Mouse (Mus musculus) neural tube, embryonic 12.5 days (tissue): Measurements from ENCODE around the gene Gpr176. TPM values are rescaled to one million over a fixed set of nuclear protein-coding genes. Genes with fewer than 3 reads are reported as not detected.

Experiments used
- ATAC-seq: fragments of 200-750 bp; cut with Nextera tagmentation; 2 replicates; pipeline ENCODE4 v1.8.0; 2017; ENCODE audit warnings: low read depth, mild to moderate bottlenecking, moderate TSS enrichment, moderate library complexity; ENCODE audit not compliant: low FRiP score
- H3K27ac ChIP-seq: fragments of 300-500 bp; sonication (generic); 2 replicates; pipeline ENCODE4 v1.5.1; 2016
- H3K27me3 ChIP-seq: fragments of 300-500 bp; sonication (generic); replicated peaks from 2 replicates; pipeline ENCODE4 v1.6.1; 2016; ENCODE audit warnings: mild to moderate bottlenecking
- H3K36me3 ChIP-seq: fragments of 300-500 bp; sonication (generic); 2 replicates; pipeline ENCODE4 v1.6.1; 2016; ENCODE audit warnings: mild to moderate bottlenecking
- H3K4me1 ChIP-seq: fragments of 300-500 bp; sonication (generic); 2 replicates; pipeline ENCODE4 v1.6.1; 2016
- H3K4me2 ChIP-seq: fragments of 300-500 bp; sonication (generic); replicated peaks from 2 replicates; pipeline ENCODE4 v1.6.1; 2016; ENCODE audit warnings: mild to moderate bottlenecking
- H3K4me3 ChIP-seq: fragments of 300-500 bp; sonication (generic); 2 replicates; pipeline ENCODE4 v1.5.1; 2016
- H3K9ac ChIP-seq: fragments of 300-500 bp; sonication (generic); 2 replicates; pipeline ENCODE4 v1.6.1; 2016; ENCODE audit warnings: mild to moderate bottlenecking
- H3K9me3 ChIP-seq: fragments of 300-500 bp; sonication (generic); 2 replicates; pipeline ENCODE4 v1.6.1; 2016; ENCODE audit warnings: mild to moderate bottlenecking
- WGBS: fragments of 180-500 bp; shearing (Covaris S2); methylation state at CpG from one replicate; pipeline ENCODE4 v1.1.7; 2016; 5-methylcytosine and 5-hydroxymethylcytosine counted together
- microRNA-seq: library from miRNA; unstranded; fragments of <30 nt; microRNA quantifications from one replicate; pipeline ENCODE4, GENCODE M21; 2017
- polyA plus RNA-seq: library from polyadenylated mRNA; unstranded; fragments of >200 nt; fragmentation: Nextera tagmentation; extraction: Ambion mirVana; gene quantifications from 2 replicates; pipeline ENCODE4 v1.2.1, GENCODE M21; 2016

Gpr176 gene
- polyA plus RNA-seq, 1 experiment from 2014 or later: 2.3 TPM

- Histone ChIP-seq H3K27me3 (no peaks in the 10 kb centered on the region), H3K36me3 (no peaks in the 10 kb centered on the region), H3K27ac (no peak overlapping the region), H3K4me3 (no peak overlapping the region), H3K9ac (no peak overlapping the region), H3K4me1 (peaks cover 8% of the 10 kb centered on the region; the same call in 1 of the 2 replicates), H3K9me3 (no peaks in the 10 kb centered on the region), H3K4me2 (no peak overlapping the region)
- peak; percentile 31; the same call in 1 of the 2 replicates for ATAC-seq
- 12% methylated on average over 8 of the region's 8 CpGs for WGBS
Observed at GRCm38 (mm10) chr2:118254516-118254915, 118.7 kb downstream of the Gpr176 start.

GRCm38 (mm10) chr2:118248966-118249365 is 124.3 kb downstream of the Gpr176 start:
- Histone ChIP-seq H3K9ac (no peak overlapping the region), H3K36me3 (no peaks in the 10 kb centered on the region), H3K4me1 (no peaks in the 10 kb centered on the region), H3K27me3 (no peaks in the 10 kb centered on the region), H3K9me3 (no peaks in the 10 kb centered on the region), H3K4me2 (no peak overlapping the region), H3K27ac (no peak overlapping the region), H3K4me3 (no peak overlapping the region)
- ATAC-seq: no peak
- 84% methylated on average over 12 of the region's 12 CpGs for WGBS

GRCm38 (mm10) chr2:118248016-118248415 is 125.2 kb downstream of the Gpr176 start:
- no peak for ATAC-seq
- WGBS: 52% methylated on average over 2 of the region's 2 CpGs

GRCm38 (mm10) chr2:118245914-118246313 is 127.3 kb downstream of the Gpr176 start:
- H3K9me3 ChIP-seq: no peaks in the 10 kb centered on the region
- no peak overlapping the region for H3K9ac ChIP-seq
- H3K4me3 ChIP-seq: no peak overlapping the region
- no peak overlapping the region for H3K4me2 ChIP-seq
- 13% methylated on average over 10 of the region's 10 CpGs for WGBS
- no peak overlapping the region for H3K27ac ChIP-seq
- H3K36me3 ChIP-seq: no peaks in the 10 kb centered on the region
- H3K4me1 ChIP-seq: no peaks in the 10 kb centered on the region
- peak; percentile 70; the same call in 1 of the 2 replicates for ATAC-seq
- H3K27me3 ChIP-seq: no peaks in the 10 kb centered on the region

More at GRCm38 (mm10) chr2:118248016-118248415, 125.2 kb downstream of the Gpr176 start:
- Histone ChIP-seq H3K4me1 (no peaks in the 10 kb centered on the region), H3K9me3 (no peaks in the 10 kb centered on the region), H3K9ac (no peak overlapping the region), H3K36me3 (no peaks in the 10 kb centered on the region), H3K4me2 (no peak overlapping the region), H3K27me3 (no peaks in the 10 kb centered on the region), H3K4me3 (no peak overlapping the region), H3K27ac (no peak overlapping the region)

GRCm38 (mm10) chr2:118236196-118236595 is 137.0 kb downstream of the Gpr176 start:
- Histone ChIP-seq H3K27ac (no peak overlapping the region), H3K27me3 (no peaks in the 10 kb centered on the region), H3K4me1 (no peaks in the 10 kb centered on the region), H3K4me2 (no peak overlapping the region), H3K4me3 (no peak overlapping the region), H3K9me3 (no peaks in the 10 kb centered on the region), H3K9ac (no peak overlapping the region), H3K36me3 (no peaks in the 10 kb centered on the region)
- 83% methylated on average over 7 of the region's 7 CpGs for WGBS
- ATAC-seq: no peak

- H3K4me1 ChIP-seq: no peaks in the 10 kb centered on the region
- ATAC-seq: no peak
- H3K36me3 ChIP-seq: no peaks in the 10 kb centered on the region
- H3K27ac ChIP-seq: no peak overlapping the region
- no peak overlapping the region for H3K4me2 ChIP-seq
- no peak overlapping the region for H3K9ac ChIP-seq
- WGBS: 84% methylated on average over 3 of the region's 3 CpGs
- no peaks in the 10 kb centered on the region for H3K27me3 ChIP-seq
- no peaks in the 10 kb centered on the region for H3K9me3 ChIP-seq
- H3K4me3 ChIP-seq: no peak overlapping the region
Observed at GRCm38 (mm10) chr2:118235614-118236013, 137.6 kb downstream of the Gpr176 start.

GRCm38 (mm10) chr2:118230544-118230943 is 142.7 kb downstream of the Gpr176 start:
- Histone ChIP-seq H3K9me3 (no peaks in the 10 kb centered on the region), H3K4me3 (no peak overlapping the region), H3K27me3 (no peaks in the 10 kb centered on the region), H3K4me1 (no peaks in the 10 kb centered on the region), H3K36me3 (no peaks in the 10 kb centered on the region), H3K4me2 (no peak overlapping the region), H3K27ac (no peak overlapping the region), H3K9ac (no peak overlapping the region)
- 53% methylated on average over 3 of the region's 3 CpGs for WGBS
- no peak for ATAC-seq

GRCm38 (mm10) chr2:118228486-118229079 is 144.6 kb downstream of the Gpr176 start:
- H3K4me3 ChIP-seq: no peak overlapping the region
- H3K4me2 ChIP-seq: no peak overlapping the region
- 86% methylated on average over 4 of the region's 4 CpGs for WGBS
- H3K9ac ChIP-seq: no peak overlapping the region
- ATAC-seq: no peak
- H3K36me3 ChIP-seq: no peaks in the 10 kb centered on the region
- H3K4me1 ChIP-seq: no peaks in the 10 kb centered on the region
- H3K9me3 ChIP-seq: no peaks in the 10 kb centered on the region
- no peaks in the 10 kb centered on the region for H3K27me3 ChIP-seq
- no peak overlapping the region for H3K27ac ChIP-seq

Small RNA genes within 50 kb of the gene (microRNA-seq; reads per million reads assigned to microRNA genes)
- gene Gm22800: not detected

Other genes with a start within 250 kb of the Gpr176 start
- 1.5 and 2.5 TPM in 2 replicates for gene Fsip1, start 116.5 kb downstream of the Gpr176 start, polyA plus RNA-seq
- gene Eif2ak4, start 15.2 kb upstream of the Gpr176 start, polyA plus RNA-seq: 10.8 and 11.3 TPM in 2 replicates
- gene Srp14, start 106.3 kb upstream of the Gpr176 start, polyA plus RNA-seq: 305 TPM in 2 replicates
- 5.6 and 7.5 TPM in 2 replicates for gene Bmf, start 176.3 kb upstream of the Gpr176 start, polyA plus RNA-seq
- 62.9 and 63.6 TPM in 2 replicates for gene Bub1b, start 224.8 kb upstream of the Gpr176 start, polyA plus RNA-seq